Mouse (Mus musculus) ovary, postnatal 10 days (tissue): ENCODE data around the gene Tshz2.
"Not testable (repeated sequence)": the region's sequence is repeated elsewhere in the genome, so short reads cannot be mapped to it uniquely, and the experiment has no call there.

Source experiments
- DNase-seq: peaks from one replicate; pipeline ENCODE4 v3.0.0; 2022; ENCODE audit warnings: low spot score

Gene Tshz2

GRCm38 (mm10) chr2:169758120-169758519 is 125.3 kb downstream of the Tshz2 start:
- DNase-seq, result no peak

- DNase-seq, result no peak
Measured at GRCm38 (mm10) chr2:169760117-169760516, 127.3 kb downstream of the Tshz2 start.

GRCm38 (mm10) chr2:169761726-169762125 is 128.9 kb downstream of the Tshz2 start:
- no peak for DNase-seq

- DNase-seq, result no peak
Measured at GRCm38 (mm10) chr2:169762301-169762700, 129.5 kb downstream of the Tshz2 start.

- no peak for DNase-seq
Measured at GRCm38 (mm10) chr2:169763716-169764115, 130.9 kb downstream of the Tshz2 start.

- no peak for DNase-seq
Measured at GRCm38 (mm10) chr2:169766247-169766646, 133.4 kb downstream of the Tshz2 start.

- DNase-seq, result no peak
Measured at GRCm38 (mm10) chr2:169767281-169767680, 134.5 kb downstream of the Tshz2 start.

- no peak for DNase-seq
Measured at GRCm38 (mm10) chr2:169775078-169775477, 142.3 kb downstream of the Tshz2 start.

- no peak for DNase-seq
Measured at GRCm38 (mm10) chr2:169777242-169777641, 144.4 kb downstream of the Tshz2 start.

- no peak for DNase-seq
Measured at GRCm38 (mm10) chr2:169777764-169778163, 145.0 kb downstream of the Tshz2 start.

- no peak for DNase-seq
Measured at GRCm38 (mm10) chr2:169778740-169779345, 146.0 kb downstream of the Tshz2 start.

GRCm38 (mm10) chr2:169781671-169782070 is 148.9 kb downstream of the Tshz2 start:
- not testable (repeated sequence) for DNase-seq

GRCm38 (mm10) chr2:169782874-169783680 is 150.3 kb downstream of the Tshz2 start:
- no peak for DNase-seq

GRCm38 (mm10) chr2:169783681-169784033 is 150.8 kb downstream of the Tshz2 start:
- DNase-seq, result no peak

- no peak for DNase-seq
Measured at GRCm38 (mm10) chr2:169787381-169787780, 154.6 kb downstream of the Tshz2 start.

- no peak for DNase-seq
Measured at GRCm38 (mm10) chr2:169787906-169788305, 155.1 kb downstream of the Tshz2 start.

- peak; percentile 36 for DNase-seq
Measured at GRCm38 (mm10) chr2:169790439-169791131, 157.8 kb downstream of the Tshz2 start.

GRCm38 (mm10) chr2:169792706-169793105 is 159.9 kb downstream of the Tshz2 start:
- DNase-seq, result no peak

- no peak for DNase-seq
Measured at GRCm38 (mm10) chr2:169802241-169802640, 169.4 kb downstream of the Tshz2 start.

GRCm38 (mm10) chr2:169804380-169804779 is 171.6 kb downstream of the Tshz2 start:
- no peak for DNase-seq

- no peak for DNase-seq
Measured at GRCm38 (mm10) chr2:169805545-169805944, 172.7 kb downstream of the Tshz2 start.

- DNase-seq, result no peak
Measured at GRCm38 (mm10) chr2:169811589-169811988, 178.8 kb downstream of the Tshz2 start.

- no peak for DNase-seq
Measured at GRCm38 (mm10) chr2:169812055-169812454, 179.2 kb downstream of the Tshz2 start.
